Mouse (Mus musculus) thymus, adult 2 months (tissue): Measurements from ENCODE around the gene Irgc1. TPM values are rescaled to one million over a fixed set of nuclear protein-coding genes. Genes with fewer than 3 reads are reported as not detected.
A peak's percentile ranks its signal among the peaks of the same experiment; 100 is the strongest.

Source experiments
- DNase-seq: peaks from one replicate; pipeline ENCODE4 v3.0.0; 2021
- H3K27ac ChIP-seq: fragments of 200-500 bp; 2 replicates; pipeline ENCODE4 v1.5.1; 2012; ENCODE audit warnings: low read length, control low read depth; ENCODE audit not compliant: control insufficient read depth, insufficient read depth
- H3K27me3 ChIP-seq: fragments of 200-500 bp; 2 replicates; pipeline ENCODE4 v1.6.1; 2012; ENCODE audit warnings: mild to moderate bottlenecking, low read length, moderate library complexity, mixed read lengths; ENCODE audit not compliant: control insufficient read depth, insufficient read depth
- H3K36me3 ChIP-seq: fragments of 200-500 bp; 2 replicates; pipeline ENCODE4 v1.6.1; 2012; ENCODE audit warnings: mild to moderate bottlenecking, low read length, moderate library complexity; ENCODE audit not compliant: control insufficient read depth, insufficient read depth
- H3K4me1 ChIP-seq: fragments of 200-500 bp; replicated peaks from 2 replicates; pipeline ENCODE4 v1.6.1; 2012; ENCODE audit warnings: low read length; ENCODE audit not compliant: control insufficient read depth, insufficient read depth
- H3K4me3 ChIP-seq: fragments of 200-500 bp; 2 replicates; pipeline ENCODE4 v1.5.1; 2012; ENCODE audit warnings: mild to moderate bottlenecking, low read length, control low read depth, moderate library complexity; ENCODE audit not compliant: control insufficient read depth, insufficient read depth
- CTCF ChIP-seq: fragments of 200-500 bp; IDR thresholded peaks from 2 replicates; pipeline ENCODE4 v1.5.1; 2012; ENCODE audit warnings: mild to moderate bottlenecking, control low read depth, low read length, moderate library complexity, borderline replicate concordance; ENCODE audit not compliant: control insufficient read depth, poor library complexity, insufficient read depth; ENCODE audit errors: extremely low read depth
- POLR2A ChIP-seq: fragments of 200-500 bp; IDR thresholded peaks from 2 replicates; pipeline ENCODE4 v1.6.1; 2012; ENCODE audit warnings: mild to moderate bottlenecking, low read length, control low read depth, moderate library complexity; ENCODE audit not compliant: control insufficient read depth, poor library complexity, insufficient read depth; ENCODE audit errors: extremely low read depth
- WGBS: fragments of 180-500 bp; shearing (Covaris S2); methylation state at CpG from one replicate; pipeline ENCODE4 v1.1.7; 2018; 5-methylcytosine and 5-hydroxymethylcytosine counted together
- polyA plus RNA-seq: library from polyadenylated mRNA; depleted of rRNA; stranded (reverse); fragments of >200 nt; gene quantifications from 2 replicates; pipeline ENCODE4 v1.2.3, GENCODE M21; 2012

The Irgc1 gene
- polyA plus RNA-seq, 1 experiment = 3.0 TPM

DNA sequence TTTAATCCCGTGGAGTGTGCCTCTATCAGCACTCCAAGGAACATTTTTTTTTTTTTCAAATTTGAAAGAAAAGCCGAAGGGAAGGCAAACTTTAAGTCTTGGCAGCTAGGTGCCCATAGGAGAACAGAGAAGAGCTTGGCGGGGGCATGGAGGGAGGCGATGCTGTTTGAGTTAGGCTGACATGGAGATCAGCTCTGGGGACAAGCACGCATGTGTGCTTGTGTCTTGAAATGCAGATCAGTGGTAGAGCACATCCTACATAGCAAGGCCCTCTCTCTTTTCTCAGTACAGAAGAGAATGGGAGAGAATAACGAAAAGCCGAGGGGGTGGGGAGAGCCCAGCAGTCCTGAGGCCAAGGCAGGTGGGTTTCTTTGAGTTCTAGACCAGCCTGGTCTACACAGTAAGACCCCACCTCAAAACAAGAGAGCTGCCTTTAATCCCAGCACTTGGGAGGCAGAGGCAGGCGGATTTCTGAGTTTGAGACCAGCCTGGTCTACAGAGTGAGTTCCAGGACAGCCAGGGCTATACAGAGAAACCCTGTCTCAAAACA lies 53.7 kb downstream of the Irgc1 start:
- Histone ChIP-seq H3K4me3 (no peak overlapping the region), H3K36me3 (peaks cover 3% of the 10 kb centered on the region; the same call in 1 of the 2 replicates), H3K27ac (no peak overlapping the region), H3K27me3 (no peaks in the 10 kb centered on the region), H3K4me1 (peaks cover 37% of the 10 kb centered on the region)
- TF ChIP-seq POLR2A (no peak), CTCF (no peak)
- DNase-seq = no peak
- 95% methylated on average over 8 of the region's 8 CpGs for WGBS

DNA sequence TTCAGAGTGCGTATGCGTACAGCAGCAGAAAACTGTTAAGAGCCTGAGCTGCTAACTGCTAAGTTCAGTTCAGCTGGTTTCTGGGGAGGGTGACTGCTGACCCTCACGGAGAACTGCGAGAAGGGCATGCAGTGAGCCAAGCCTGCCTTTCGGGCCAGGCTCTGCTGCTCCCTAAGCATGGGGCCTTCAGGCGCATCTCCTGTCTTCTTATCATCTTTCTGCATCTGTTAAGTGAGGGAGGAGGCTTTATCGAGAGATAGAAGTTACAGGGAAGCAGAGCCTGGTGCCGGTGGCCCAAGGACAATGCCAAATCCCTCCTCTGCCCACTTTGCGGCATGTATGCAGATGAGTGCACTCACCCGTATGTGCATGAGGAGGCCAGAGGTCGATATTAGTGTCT lies 55.3 kb downstream of the Irgc1 start:
- peaks cover 40% of the 10 kb centered on the region for H3K4me1 ChIP-seq
- no peak for TF ChIP-seq POLR2A
- no peak for TF ChIP-seq CTCF
- DNase-seq = no peak
- H3K27ac ChIP-seq = no peak overlapping the region
- H3K36me3 ChIP-seq = no peaks in the 10 kb centered on the region
- no peaks in the 10 kb centered on the region for H3K27me3 ChIP-seq
- WGBS = 70% methylated on average over 11 of the region's 11 CpGs
- H3K4me3 ChIP-seq = no peak overlapping the region

DNA sequence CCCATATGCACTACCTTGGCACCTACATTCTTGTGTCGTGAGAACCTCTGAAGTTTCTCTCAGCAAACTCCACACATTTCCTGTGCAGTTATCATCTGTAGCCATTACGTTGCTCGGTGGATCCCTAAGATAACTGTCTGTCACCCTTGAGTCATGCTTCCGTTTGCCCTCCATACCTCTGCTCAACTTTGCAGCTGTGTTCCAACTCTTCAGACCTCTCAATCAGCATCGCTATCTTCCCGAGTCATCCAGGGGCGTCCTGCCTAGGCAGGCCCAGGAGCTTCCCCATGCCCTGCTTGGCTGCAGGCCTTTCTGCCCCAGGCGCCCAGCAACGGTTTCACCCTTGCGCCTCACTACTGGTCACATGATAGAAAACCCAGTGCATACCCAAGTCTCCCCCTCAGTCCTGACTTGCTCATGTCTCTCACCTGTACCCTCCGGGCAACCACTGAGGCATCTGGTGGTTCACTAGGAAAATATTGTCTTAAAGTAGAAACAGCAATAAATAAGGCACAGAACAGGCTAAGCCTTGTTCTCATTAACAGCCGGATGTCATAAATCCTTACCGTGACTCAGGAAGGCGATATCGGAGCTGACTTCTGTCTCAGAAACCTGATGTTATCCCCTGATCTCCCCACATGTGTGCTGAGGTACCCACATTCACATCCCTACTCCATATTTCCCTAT lies 57.5 kb downstream of the Irgc1 start:
- H3K4me1 ChIP-seq = peaks cover 27% of the 10 kb centered on the region
- H3K27ac ChIP-seq = peak overlapping the region; percentile 93
- TF ChIP-seq CTCF = no peak
- DNase-seq = peak; percentile 64
- WGBS = 20% methylated on average over 15 of the region's 15 CpGs
- H3K36me3 ChIP-seq = no peaks in the 10 kb centered on the region
- H3K4me3 ChIP-seq = no peak overlapping the region
- H3K27me3 ChIP-seq = no peaks in the 10 kb centered on the region

DNA sequence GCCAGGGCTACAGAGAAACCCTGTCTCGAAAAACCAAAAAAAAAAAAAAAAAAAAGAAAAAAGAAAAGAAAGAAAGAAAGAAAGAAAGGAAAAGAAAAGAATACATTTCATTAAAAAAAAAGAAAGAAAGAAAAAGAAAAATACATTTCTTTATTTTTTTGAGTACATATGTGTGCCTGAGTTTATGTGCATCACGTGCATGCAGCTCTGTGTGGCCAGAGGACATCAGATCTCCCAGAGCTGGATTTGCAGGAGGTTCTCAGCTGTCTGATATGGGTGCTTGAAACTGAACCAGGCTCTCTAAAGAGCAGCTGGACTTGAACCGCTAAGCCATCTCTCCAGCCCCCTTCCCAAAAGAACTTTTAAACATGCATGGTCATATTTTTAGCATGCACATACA lies 58.0 kb downstream of the Irgc1 start:
- Histone ChIP-seq H3K4me3 (no peak overlapping the region), H3K27ac (peak overlapping the region; percentile 93), H3K27me3 (no peaks in the 10 kb centered on the region), H3K4me1 (peaks cover 25% of the 10 kb centered on the region), H3K36me3 (no peaks in the 10 kb centered on the region)
- DNase-seq = no peak
- no peak for TF ChIP-seq POLR2A
- TF ChIP-seq CTCF = no peak
- 45% methylated on average over 3 of the region's 3 CpGs for WGBS

DNA sequence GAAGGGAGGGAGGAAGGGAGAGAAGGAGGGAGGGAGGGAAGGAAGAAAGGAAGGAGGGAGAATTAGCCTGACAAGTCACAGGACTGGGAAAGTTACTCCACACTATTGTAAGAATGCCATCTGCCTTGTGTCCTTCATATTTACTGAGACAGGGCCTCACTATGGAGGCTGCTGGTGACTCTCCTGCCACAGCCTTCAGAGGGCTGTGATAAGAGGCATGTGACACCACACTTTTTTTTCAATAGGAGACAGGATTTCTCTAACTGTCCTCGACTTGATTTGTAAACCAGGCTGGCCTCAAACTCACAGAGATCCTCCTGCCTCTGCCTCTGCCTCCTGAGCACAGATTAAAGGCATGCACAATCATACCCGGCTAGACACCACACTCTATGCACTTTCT lies 60.4 kb downstream of the Irgc1 start:
- 67% methylated on average over 2 of the region's 2 CpGs for WGBS
- TF ChIP-seq CTCF (no peak), POLR2A (no peak)
- Histone ChIP-seq H3K36me3 (no peaks in the 10 kb centered on the region), H3K4me1 (peaks cover 19% of the 10 kb centered on the region), H3K4me3 (no peak overlapping the region), H3K27me3 (no peaks in the 10 kb centered on the region), H3K27ac (no peak overlapping the region)
- no peak for DNase-seq

DNA sequence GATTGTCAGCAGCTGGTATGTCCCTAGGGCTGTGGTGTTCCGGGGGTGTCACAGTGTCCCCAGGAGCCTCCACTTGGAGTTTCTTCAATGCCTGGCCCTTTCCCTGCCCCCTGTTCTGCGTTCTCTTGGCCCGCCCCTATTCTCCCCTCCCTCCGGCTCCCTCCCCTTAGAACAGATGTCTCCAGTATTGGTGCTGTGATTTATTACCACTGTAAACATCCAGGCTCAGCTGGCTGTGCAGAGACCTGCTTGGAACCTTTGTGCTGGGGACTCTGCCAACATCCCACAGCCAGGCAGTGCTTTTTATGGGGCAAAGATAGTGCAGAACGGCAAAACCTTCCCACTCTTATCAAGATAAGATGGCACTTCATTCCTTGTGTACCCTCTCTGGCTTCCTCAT lies 61.0 kb downstream of the Irgc1 start:
- H3K36me3 ChIP-seq = peaks cover under 1% of the 10 kb centered on the region
- TF ChIP-seq POLR2A = no peak
- no peak for TF ChIP-seq CTCF
- H3K27me3 ChIP-seq = no peaks in the 10 kb centered on the region
- WGBS = 74% methylated on average over 5 of the region's 5 CpGs
- no peak for DNase-seq
- H3K4me1 ChIP-seq = peaks cover 19% of the 10 kb centered on the region
- no peak overlapping the region for H3K4me3 ChIP-seq
- no peak overlapping the region for H3K27ac ChIP-seq
